ENCODE assay signal across 9 mouse cellular contexts in genomic region chr6:87614794-87615695, GRCm38 (mm10). TPM values are rescaled to one million over a fixed set of nuclear protein-coding genes. Genes with fewer than 3 reads are reported as not detected.
A peak's percentile ranks its signal among the peaks of the same experiment; 100 is the strongest.
DNase-seq lines count a peak whose midpoint lies in the region; ATAC-seq and TF ChIP-seq lines count a peak whose summit lies in the region.
"Had no signal": no experiment of that assay in that cellular context is flagged by ENCODE, and none has a peak within 500 bp of the region (broad histone marks: within the 10 kb centered on the region; RNA-seq: fewer than 3 reads in every experiment).

No protein-coding gene starts in this region.

- H3K27me3 ChIP-seq in thymus, adult 2 months (ENCODE audit: control insufficient read depth, insufficient read depth, low read length), result no peaks in the 10 kb centered on the region
- H3K27me3 ChIP-seq in embryonic facial prominence, embryonic 10.5 days (replicated peaks; ENCODE audit: low read depth, poor library complexity, severe bottlenecking), result no peaks in the 10 kb centered on the region
- 0 out of 2 replicates have a peak, but pooled peaks cover 3% of the 10 kb centered on the region for H3K27me3 ChIP-seq in hindbrain, embryonic 13.5 days
- H3K27me3 ChIP-seq: hindbrain, embryonic 15.5 days had no signal

- H3K36me3 ChIP-seq in thymus, adult 2 months (ENCODE audit: control insufficient read depth, insufficient read depth, low read length), result no peaks in the 10 kb centered on the region
- H3K36me3 ChIP-seq in embryonic facial prominence, embryonic 10.5 days (replicated peaks), result no peaks in the 10 kb centered on the region
- no peaks in the 10 kb centered on the region for H3K36me3 ChIP-seq in hindbrain, embryonic 13.5 days
- H3K36me3 ChIP-seq: hindbrain, embryonic 15.5 days had no signal

- H3K9me3 ChIP-seq in embryonic facial prominence, embryonic 10.5 days, result no peaks in the 10 kb centered on the region
- H3K9me3 ChIP-seq in hindbrain, embryonic 13.5 days, result no peaks in the 10 kb centered on the region
- H3K9me3 ChIP-seq: hindbrain, embryonic 15.5 days had no signal

- no peak overlapping the region for H3K27ac ChIP-seq in thymus, adult 2 months (ENCODE audit: control insufficient read depth, insufficient read depth, low read length)
- no peak overlapping the region for H3K27ac ChIP-seq in embryonic facial prominence, embryonic 10.5 days (replicated peaks)
- no peak overlapping the region for H3K27ac ChIP-seq in hindbrain, embryonic 13.5 days
- H3K27ac ChIP-seq: hindbrain, embryonic 15.5 days had no signal

- TF ChIP-seq CTCF in thymus, adult 2 months (IDR thresholded peaks at IDR 0.05; ENCODE audit: borderline replicate concordance, control insufficient read depth, extremely low read depth, insufficient read depth, low read length, poor library complexity), result peak; percentile 40; the same call in 1 of the 2 replicates

- ATAC-seq in hindbrain, embryonic 13.5 days (ENCODE audit: low FRiP score), result no peak
- ATAC-seq in megakaryocyte progenitor cell, adult 5-6 weeks (replicated peaks; ENCODE audit: poor library complexity), result peak; percentile 95

- no peak overlapping the region for H3K9ac ChIP-seq in hindbrain, embryonic 13.5 days
- H3K9ac ChIP-seq: hindbrain, embryonic 15.5 days had no signal

- no peak for TF ChIP-seq POLR2A in thymus, adult 2 months (IDR thresholded peaks at IDR 0.05; ENCODE audit: control insufficient read depth, extremely low read depth, insufficient read depth, low read length, poor library complexity)

- no peak overlapping the region for H3K4me3 ChIP-seq in thymus, adult 2 months (ENCODE audit: control insufficient read depth, insufficient read depth, low read length)
- H3K4me3 ChIP-seq in embryonic facial prominence, embryonic 10.5 days, result no peak overlapping the region
- H3K4me3 ChIP-seq in hindbrain, embryonic 13.5 days, result no peak overlapping the region
- H3K4me3 ChIP-seq: hindbrain, embryonic 15.5 days had no signal

- WGBS in thymus, adult 2 months, result 72% methylated on average over 11 of the region's 11 CpGs
- WGBS in embryonic facial prominence, embryonic 10.5 days, result 50% methylated on average over 11 of the region's 11 CpGs
- 61% methylated on average over 11 of the region's 11 CpGs for WGBS in hindbrain, embryonic 13.5 days

- H3K4me1 ChIP-seq in thymus, adult 2 months (replicated peaks; ENCODE audit: control insufficient read depth, insufficient read depth, low read length), result no peaks in the 10 kb centered on the region
- peaks cover 11% of the 10 kb centered on the region for H3K4me1 ChIP-seq in embryonic facial prominence, embryonic 10.5 days
- H3K4me1 ChIP-seq in hindbrain, embryonic 13.5 days (replicated peaks), result no peaks in the 10 kb centered on the region; the same call in 1 of the 2 replicates
- H3K4me1 ChIP-seq: hindbrain, embryonic 15.5 days had no signal

- H3K4me2 ChIP-seq in hindbrain, embryonic 13.5 days, result 0 out of 2 replicates have a peak overlapping the region, but pooled peaks have one; percentile 11
- H3K4me2 ChIP-seq: hindbrain, embryonic 15.5 days had no signal

- peak; percentile 61 to 83 for DNase-seq in cerebellum, postnatal 14 days
- no peak for DNase-seq in cerebellum, adult 9-10 months
- DNase-seq in thymus, adult 2 months, result peak; percentile 58
- no peak for DNase-seq in thymus, adult 18-20 months
- peak; percentile 65 for DNase-seq in embryonic facial prominence, embryonic 10.5 days (ENCODE audit: low spot score)
- peak; percentile 81 for DNase-seq in thymus, postnatal 4 days

RNA-seq across cellular contexts. Expression of gene Prokr1, which starts 24.5 kb away (rescaled TPM):
- polyA plus RNA-seq in thymus, adult 2 months (2012; rRNA removed), result 0.20 and 0.26 TPM in 2 replicates
- 0.87 and 1.2 TPM in 2 replicates for polyA plus RNA-seq in embryonic facial prominence, embryonic 10.5 days (2016; fragmentation: Nextera tagmentation; extraction: Ambion mirVana)
- 2.2 and 3.1 TPM in 2 replicates for polyA plus RNA-seq in hindbrain, embryonic 13.5 days (2015; fragmentation: Nextera tagmentation; extraction: Ambion mirVana)
- 0.34 and 0.37 TPM in 2 replicates for total RNA-seq in megakaryocyte progenitor cell, adult 5-6 weeks (2015)
- 0.17 and 0.24 TPM in 2 replicates for total RNA-seq in megakaryocyte progenitor cell, adult 5-6 weeks (2017)

RNA-seq across cellular contexts. Expression of gene Aplf, which starts 56.9 kb away (rescaled TPM):
- polyA plus RNA-seq in thymus, adult 2 months (2012; rRNA removed), result 6.8 and 6.9 TPM in 2 replicates
- polyA plus RNA-seq in embryonic facial prominence, embryonic 10.5 days (2016; fragmentation: Nextera tagmentation; extraction: Ambion mirVana), result 12.9 and 13.1 TPM in 2 replicates
- 9.9 and 10.0 TPM in 2 replicates for polyA plus RNA-seq in hindbrain, embryonic 13.5 days (2015; fragmentation: Nextera tagmentation; extraction: Ambion mirVana)
- 12.4 and 17.0 TPM in 2 replicates for total RNA-seq in megakaryocyte progenitor cell, adult 5-6 weeks (2015)
- total RNA-seq in megakaryocyte progenitor cell, adult 5-6 weeks (2017), result 24.1 and 25.7 TPM in 2 replicates

Comparison
In these comparisons a context has a peak if more than half of its experiments do, and no peak if none do; other contexts are left out.
1. DNase-seq: peak in cerebellum, postnatal 14 days (2 of 2), thymus, adult 2 months (single experiment), embryonic facial prominence, embryonic 10.5 days (single experiment) and thymus, postnatal 4 days (single experiment); none in cerebellum, adult 9-10 months (single experiment) and thymus, adult 18-20 months (0 of 2).